Mouse (Mus musculus) ES-Bruce4 (cell line): ENCODE results near the gene Bicral.

Experiments
- CTCF ChIP-seq: IDR thresholded peaks from one replicate; pipeline ENCODE4 v1.8.1; 2011; ENCODE audit warnings: low read depth, low read length
- EP300 ChIP-seq: IDR thresholded peaks from 2 replicates; pipeline ENCODE4 v1.6.1; 2011; ENCODE audit warnings: low read depth, low read length; ENCODE audit not compliant: insufficient read depth
- POLR2A ChIP-seq: IDR thresholded peaks from one replicate; pipeline ENCODE4 v1.8.1; 2011; ENCODE audit warnings: low read length; ENCODE audit not compliant: insufficient read depth

DNA sequence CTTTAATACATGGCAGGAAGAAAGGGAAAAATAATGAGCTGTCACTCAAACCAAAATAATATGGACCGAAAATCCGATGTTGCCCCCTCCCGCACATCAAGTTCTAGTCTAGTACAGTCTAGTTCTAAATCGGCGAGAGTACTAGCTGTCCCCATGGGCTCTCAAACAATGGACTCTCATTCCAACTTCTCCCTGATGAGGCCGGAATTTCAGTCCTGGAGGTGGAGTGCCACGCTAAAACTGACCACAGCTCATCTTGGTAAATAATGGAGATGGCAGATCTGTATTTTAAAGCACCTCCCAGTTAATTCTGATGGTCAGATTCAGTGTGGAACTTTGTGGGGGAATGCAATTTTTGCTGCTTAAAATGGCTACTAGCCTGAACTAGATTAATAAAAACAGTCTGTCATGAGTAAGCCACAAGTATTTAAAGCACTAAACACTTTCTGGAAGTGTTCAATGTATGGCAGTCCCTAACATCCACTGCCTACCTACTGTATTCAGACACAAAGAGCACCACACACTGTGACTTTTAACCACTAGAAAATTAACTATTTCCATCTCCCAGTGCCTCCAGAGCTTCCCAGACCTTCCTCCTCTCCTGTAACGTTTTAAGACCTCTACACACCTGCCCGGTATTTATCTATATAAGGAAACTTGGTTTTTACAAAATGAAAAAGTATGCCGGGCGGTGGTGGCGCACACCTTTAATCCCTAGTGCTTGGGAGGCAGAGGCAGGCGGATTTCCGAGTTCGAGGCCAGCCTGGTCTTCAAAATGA lies 2.8 kb downstream of the Bicral start:
- no peak for TF ChIP-seq CTCF
- no peak for TF ChIP-seq EP300
- TF ChIP-seq POLR2A, result no peak
